Mouse (Mus musculus): ENCODE data around the gene Zfhx3.

- no peak for TF ChIP-seq EP300 (IDR thresholded peaks at IDR 0.05; ENCODE audit: low read depth in 1 of 2, low read length in 2 of 2)
- no peak for TF ChIP-seq RAD21 (IDR thresholded peaks at IDR 0.05; ENCODE audit: low read depth, low read length)
- TF ChIP-seq TAL1 (IDR thresholded peaks at IDR 0.05; ENCODE audit: low read length) = no peak
- TF ChIP-seq CTCF (IDR thresholded peaks at IDR 0.05 in 2 of 3, conservative IDR thresholded peaks at IDR 0.05 in 1 of 3; ENCODE audit: control insufficient read depth in 1 of 3, insufficient read depth in 1 of 3, low read depth in 2 of 3, low read length in 3 of 3, poor library complexity in 1 of 3, severe bottlenecking in 1 of 3) = no peak
- no peak for TF ChIP-seq GATA1 (IDR thresholded peaks at IDR 0.05; ENCODE audit: low read depth, low read length)
- TF ChIP-seq ETS1 (IDR thresholded peaks at IDR 0.05; ENCODE audit: low read depth, low read length) = no peak
- no peak for TF ChIP-seq POLR2A (IDR thresholded peaks at IDR 0.05; ENCODE audit: control insufficient read depth in 1 of 2, insufficient read depth in 1 of 2, low read depth in 1 of 2, low read length in 2 of 2, poor library complexity in 1 of 2)
Observed at GRCm38 (mm10) chr8:108966041-108966440, 1023.6 kb downstream of the Zfhx3 start.

Measured in MEL (cell line).